29 mouse cellular contexts compared by ENCODE assay signal in the genomic region with DNA sequence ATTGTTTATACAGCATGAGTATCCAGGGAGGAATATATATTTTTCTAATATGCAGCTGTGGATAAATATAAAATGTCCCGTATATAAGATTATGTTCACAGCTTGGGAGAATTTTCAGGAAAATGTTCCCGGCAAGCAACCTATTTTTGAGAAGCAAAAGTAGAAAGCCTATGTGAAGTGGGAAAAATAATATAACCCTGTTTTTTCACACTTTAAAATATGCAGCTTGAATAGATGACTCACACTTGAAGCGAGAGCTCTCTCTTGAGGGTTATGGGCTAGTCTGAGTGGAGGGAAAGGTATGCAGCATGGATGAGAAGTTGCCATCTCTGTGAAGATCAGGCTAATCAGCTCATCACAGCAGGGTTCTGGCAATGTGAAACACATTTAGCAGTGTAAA.
A peak's percentile ranks its signal among the peaks of the same experiment; 100 is the strongest.
DNase-seq lines count a peak whose midpoint lies in the region; TF ChIP-seq lines count a peak whose summit lies in the region.
"Had no signal": no experiment of that assay in that cellular context is flagged by ENCODE, and none has a peak within 500 bp of the region (broad histone marks: within the 10 kb centered on the region; RNA-seq: fewer than 3 reads in every experiment).

No protein-coding gene starts in this region.

- no peak for TF ChIP-seq CTCF in cerebellum, adult 2 months (IDR thresholded peaks at IDR 0.05; ENCODE audit: borderline replicate concordance, insufficient read depth, low read depth, low read length)

- DNase-seq in cerebellum, postnatal 10 days, result peak; percentile 2 to 10
- DNase-seq in cerebellum, adult 2 months, result no peak
- peak; percentile 8 to 26 for DNase-seq in frontal cortex, postnatal 36 days (ENCODE audit: low spot score in 2 of 2)
- DNase-seq in frontal cortex, postnatal 10 days (ENCODE audit: low spot score in 2 of 2), result no peak
- DNase-seq in left cerebral cortex, postnatal 4 days, result peak; percentile 1
- no peak for DNase-seq in left cerebral cortex, adult 8-10 months (ENCODE audit: low spot score in 2 of 2)
- peak; percentile 47 for DNase-seq in telencephalon, adult 2 months (ENCODE audit: low read depth, low spot score)
- no peak for DNase-seq in gastrocnemius, adult 8-10 months (ENCODE audit: low spot score in 2 of 2)
- DNase-seq: adrenal gland, adult 2 months; adrenal gland, postnatal 14 days; cerebellum, adult 18-20 months; cerebellum, adult 9-11 months; cerebellum, postnatal 36 days; embryo, embryonic 11 days; gastrocnemius, postnatal 10 days; gastrocnemius, postnatal 36 days; heart, adult 2 months; heart, postnatal 14 days; heart, postnatal 4 days had no signal

- H3K4me3 ChIP-seq in cerebellum, adult 2 months (replicated peaks; ENCODE audit: insufficient read depth, low read depth, low read length), result no peak overlapping the region
- H3K4me3 ChIP-seq: embryonic facial prominence, embryonic 10.5 days; embryonic facial prominence, embryonic 13.5 days; erythroblast, embryonic 14.5 days; forebrain, embryonic 12.5 days; forebrain, embryonic 15.5 days; heart, adult 2 months; heart, embryonic 10.5 days; heart, embryonic 13.5 days had no signal

- 78% methylated on average over 3 of the region's 3 CpGs for WGBS in cerebellum, adult 2 months

- TF ChIP-seq POLR2A in cerebellum, adult 2 months (IDR thresholded peaks at IDR 0.05; ENCODE audit: borderline replicate concordance, insufficient read depth, low read length), result no peak

- intact Hi-C loops in left cerebral cortex, postnatal 4 days (cut with DNase I), result no loop called here

- no peaks in the 10 kb centered on the region for H3K27me3 ChIP-seq in cerebellum, adult 2 months (ENCODE audit: control insufficient read depth, insufficient read depth, low read length)
- H3K27me3 ChIP-seq: embryonic facial prominence, embryonic 13.5 days; forebrain, embryonic 12.5 days; forebrain, embryonic 15.5 days; heart, embryonic 13.5 days; Patski had no signal

- H3K27ac ChIP-seq in cerebellum, adult 2 months (ENCODE audit: insufficient read depth, low read length), result no peak overlapping the region
- H3K27ac ChIP-seq: embryonic facial prominence, embryonic 10.5 days; embryonic facial prominence, embryonic 13.5 days; forebrain, embryonic 12.5 days; forebrain, embryonic 15.5 days; heart, adult 2 months; heart, embryonic 10.5 days; heart, embryonic 13.5 days; hindbrain, embryonic 14.5 days; hindbrain, postnatal 0 days had no signal

- no peaks in the 10 kb centered on the region for H3K4me1 ChIP-seq in cerebellum, adult 2 months (ENCODE audit: control insufficient read depth, insufficient read depth, low read length)
- H3K4me1 ChIP-seq: embryonic facial prominence, embryonic 10.5 days; embryonic facial prominence, embryonic 13.5 days; forebrain, embryonic 12.5 days; forebrain, embryonic 15.5 days; heart, embryonic 10.5 days; heart, embryonic 13.5 days had no signal

Comparison
In these comparisons a context has a peak if more than half of its experiments do, and no peak if none do; other contexts are left out.
1. DNase-seq: peak in cerebellum, postnatal 10 days (2 of 2), frontal cortex, postnatal 36 days (2 of 2), left cerebral cortex, postnatal 4 days (single experiment) and telencephalon, adult 2 months (single experiment); none in cerebellum, adult 2 months (0 of 2), frontal cortex, postnatal 10 days (0 of 2), left cerebral cortex, adult 8-10 months (0 of 2) and gastrocnemius, adult 8-10 months (0 of 2).